Mouse (Mus musculus) liver, adult 2 months (tissue): Measurements from ENCODE around the gene Vill. TPM values are rescaled to one million over a fixed set of nuclear protein-coding genes. Genes with fewer than 3 reads are reported as not detected.

Experiments used
- DNase-seq: peaks from one replicate; pipeline ENCODE4 v3.0.0-alpha.2; 2011; ENCODE audit warnings: low read depth, low spot score; ENCODE audit errors: extremely low read depth
- H3K27ac ChIP-seq: fragments of 200-500 bp; replicated peaks from 2 replicates; pipeline ENCODE4 v1.5.1; 2012; ENCODE audit warnings: low read depth, mild to moderate bottlenecking, control low read depth, inconsistent platforms, low read length; ENCODE audit not compliant: insufficient read depth
- H3K27me3 ChIP-seq: fragments of 200-500 bp; 2 replicates; pipeline ENCODE4 v1.6.1; 2012; ENCODE audit warnings: mild to moderate bottlenecking, moderate library complexity, low read length, inconsistent platforms; ENCODE audit not compliant: control insufficient read depth, insufficient read depth
- H3K36me3 ChIP-seq: fragments of 200-500 bp; 2 replicates; pipeline ENCODE4 v1.6.1; 2012; ENCODE audit warnings: low read length, inconsistent platforms; ENCODE audit not compliant: control insufficient read depth, insufficient read depth
- H3K4me1 ChIP-seq: fragments of 200-500 bp; 2 replicates; pipeline ENCODE4 v1.6.1; 2011; ENCODE audit warnings: low read length; ENCODE audit not compliant: control insufficient read depth, insufficient read depth
- H3K4me3 ChIP-seq: fragments of 200-500 bp; 2 replicates; pipeline ENCODE4 v1.5.1; 2011; ENCODE audit warnings: low read depth, mild to moderate bottlenecking, control low read depth, low read length, moderate library complexity; ENCODE audit not compliant: insufficient read depth
- H3K79me2 ChIP-seq: fragments of 200-500 bp; 2 replicates; pipeline ENCODE4 v1.6.1; 2012; ENCODE audit warnings: inconsistent platforms, mild to moderate bottlenecking, low read length, moderate library complexity; ENCODE audit not compliant: control insufficient read depth, insufficient read depth
- H3K9ac ChIP-seq: fragments of 200-500 bp; 2 replicates; pipeline ENCODE4 v1.6.1; 2012; ENCODE audit warnings: low read depth, mild to moderate bottlenecking, control low read depth, inconsistent platforms, low read length
- CTCF ChIP-seq: fragments of 200-500 bp; IDR thresholded peaks from 2 replicates; pipeline ENCODE4 v1.5.1; 2011; ENCODE audit warnings: low read depth, low read length, control low read depth
- POLR2A ChIP-seq: fragments of 200-500 bp; IDR thresholded peaks from 2 replicates; pipeline ENCODE4 v1.6.1; 2011; ENCODE audit warnings: low read length, control low read depth; ENCODE audit not compliant: insufficient read depth; ENCODE audit errors: extremely low read depth
- WGBS: fragments of 180-500 bp; shearing (Covaris S2); methylation state at CpG from one replicate; pipeline ENCODE4 v1.1.7; 2018; 5-methylcytosine and 5-hydroxymethylcytosine counted together
- polyA plus RNA-seq: library from polyadenylated mRNA; depleted of rRNA; stranded (reverse); fragments of >200 nt; gene quantifications from 2 replicates; pipeline ENCODE4 v1.2.3, GENCODE M21; 2012; rRNA removed
- total RNA-seq: library from RNA; depleted of rRNA; stranded (reverse); fragments of >200 nt; gene quantifications from 2 replicates; pipeline ENCODE4 v1.2.3, GENCODE M21; 2014; rRNA removed

Vill gene
- total and polyA plus RNA-seq, 2 experiments = 1.2 to 2.3 TPM

DNA sequence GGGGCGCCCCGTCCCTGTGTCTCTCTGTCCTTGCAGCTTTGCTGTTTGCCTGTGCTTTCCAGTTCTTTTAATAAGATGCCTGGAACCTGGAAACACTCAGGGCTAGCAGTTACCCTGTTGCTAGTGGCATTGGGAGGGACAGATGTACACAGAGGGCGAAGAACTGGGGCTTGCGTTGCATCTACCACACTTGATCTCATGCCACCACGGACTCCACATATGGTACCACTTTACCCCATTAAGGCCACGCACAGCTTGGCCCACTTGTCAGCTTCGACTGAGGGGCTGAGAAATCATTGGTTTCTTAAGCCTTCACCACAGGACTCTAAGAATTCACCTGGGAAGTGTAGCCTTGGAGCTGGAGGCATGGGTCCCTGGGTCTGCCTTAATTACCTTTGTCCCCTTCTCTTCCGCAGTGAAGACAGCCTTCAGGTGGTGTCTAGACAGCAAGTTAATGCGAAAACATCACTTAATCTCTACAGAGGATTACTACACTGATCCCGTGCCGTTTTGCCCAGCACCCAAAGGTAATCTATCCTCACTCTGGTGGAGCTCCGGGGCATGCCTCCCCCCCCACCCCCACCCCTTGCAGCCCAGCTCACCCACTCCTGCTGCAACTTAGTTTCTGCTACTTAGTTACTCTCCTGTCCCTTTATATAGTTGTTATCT is 57.2 kb downstream of the Vill start:
- H3K9ac ChIP-seq = no peak overlapping the region
- DNase-seq = no peak
- no peaks in the 10 kb centered on the region for H3K79me2 ChIP-seq
- 76% methylated on average over 12 of the region's 12 CpGs for WGBS
- no peaks in the 10 kb centered on the region for H3K4me1 ChIP-seq
- H3K27me3 ChIP-seq = no peaks in the 10 kb centered on the region
- no peak overlapping the region for H3K27ac ChIP-seq
- no peaks in the 10 kb centered on the region for H3K36me3 ChIP-seq
- TF ChIP-seq POLR2A = no peak
- TF ChIP-seq CTCF = no peak
- H3K4me3 ChIP-seq = no peak overlapping the region

DNA sequence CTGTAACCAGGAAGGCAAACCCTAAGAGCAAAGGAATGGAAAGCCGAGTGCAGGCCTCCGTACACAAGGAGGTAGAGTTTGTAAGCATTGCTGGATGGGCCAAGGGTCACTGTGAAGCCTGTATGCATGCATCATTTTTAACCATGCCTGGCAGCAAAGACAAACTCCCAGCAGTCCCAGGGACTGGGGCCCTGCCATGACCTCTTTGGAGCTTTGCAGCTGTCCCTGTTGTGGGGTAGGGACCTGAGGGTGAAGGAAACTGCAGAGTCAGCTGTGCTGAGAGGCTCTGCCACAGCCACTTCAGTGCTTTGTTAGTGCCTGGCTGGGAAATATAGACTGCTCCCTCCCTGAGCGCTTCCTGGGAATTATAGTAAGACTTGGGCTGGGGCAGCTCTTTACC is 58.1 kb downstream of the Vill start:
- no peaks in the 10 kb centered on the region for H3K36me3 ChIP-seq
- no peak overlapping the region for H3K4me3 ChIP-seq
- no peaks in the 10 kb centered on the region for H3K4me1 ChIP-seq
- no peak overlapping the region for H3K27ac ChIP-seq
- no peak for DNase-seq
- H3K79me2 ChIP-seq = no peaks in the 10 kb centered on the region
- no peak for TF ChIP-seq CTCF
- no peak for TF ChIP-seq POLR2A
- H3K27me3 ChIP-seq = no peaks in the 10 kb centered on the region
- no peak overlapping the region for H3K9ac ChIP-seq
- WGBS = 50% methylated on average over 3 of the region's 3 CpGs

GRCm38 (mm10) chr9:119114911-119115310 is 62.3 kb downstream of the Vill start:
- Histone ChIP-seq H3K79me2 (no peaks in the 10 kb centered on the region), H3K36me3 (no peaks in the 10 kb centered on the region), H3K4me1 (no peaks in the 10 kb centered on the region), H3K9ac (no peak overlapping the region), H3K27me3 (no peaks in the 10 kb centered on the region), H3K27ac (no peak overlapping the region), H3K4me3 (no peak overlapping the region)
- TF ChIP-seq CTCF (no peak), POLR2A (no peak)
- DNase-seq = no peak
- 88% methylated on average over 17 of the region's 17 CpGs for WGBS

- H3K4me1 ChIP-seq = no peaks in the 10 kb centered on the region
- WGBS = 88% methylated on average over 19 of the region's 19 CpGs
- no peaks in the 10 kb centered on the region for H3K27me3 ChIP-seq
- no peak for DNase-seq
- no peak overlapping the region for H3K27ac ChIP-seq
- no peaks in the 10 kb centered on the region for H3K79me2 ChIP-seq
- no peak overlapping the region for H3K4me3 ChIP-seq
- no peak overlapping the region for H3K9ac ChIP-seq
- TF ChIP-seq CTCF (no peak), POLR2A (no peak)
- no peaks in the 10 kb centered on the region for H3K36me3 ChIP-seq
Measured at GRCm38 (mm10) chr9:119119409-119120167, 67.0 kb downstream of the Vill start.

DNA sequence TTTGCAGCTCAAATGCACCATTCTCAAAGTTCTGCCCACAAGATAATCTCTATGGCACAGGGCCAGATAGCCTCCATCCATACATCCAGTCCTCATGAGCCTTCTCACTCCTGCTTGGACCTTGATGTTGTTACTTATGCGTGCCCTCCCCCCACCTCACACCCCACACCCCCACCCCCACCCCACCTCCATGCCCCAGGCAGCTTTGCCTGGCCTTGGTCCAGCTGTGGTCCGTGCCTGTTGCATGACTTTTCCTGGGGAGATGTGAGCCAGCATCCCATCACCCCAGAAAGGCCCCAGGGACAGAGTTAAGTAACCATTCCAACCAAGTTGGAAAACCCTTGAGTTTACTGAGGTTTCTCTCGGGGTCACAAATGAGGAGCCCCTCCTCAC is 67.6 kb downstream of the Vill start:
- H3K27ac ChIP-seq = no peak overlapping the region
- 93% methylated on average over 3 of the region's 3 CpGs for WGBS

More for the DNA sequence above, 67.6 kb downstream of the Vill start:
- no peak overlapping the region for H3K9ac ChIP-seq
- H3K27me3 ChIP-seq = no peaks in the 10 kb centered on the region
- no peak overlapping the region for H3K4me3 ChIP-seq
- no peaks in the 10 kb centered on the region for H3K79me2 ChIP-seq
- no peaks in the 10 kb centered on the region for H3K4me1 ChIP-seq
- no peak for DNase-seq
- TF ChIP-seq CTCF = no peak
- TF ChIP-seq POLR2A = no peak
- H3K36me3 ChIP-seq = no peaks in the 10 kb centered on the region

Other genes with a start within 250 kb of the Vill start
- gene Ctdspl, start 126.3 kb upstream of the Vill start, total RNA-seq = 2.5 and 4.0 TPM in 2 replicates
- 2.8 and 3.5 TPM in 2 replicates for gene Ctdspl, start 126.3 kb upstream of the Vill start, polyA plus RNA-seq
- 0.37 and 0.40 TPM in 2 replicates for gene Plcd1, start 40.7 kb downstream of the Vill start, total RNA-seq
- 0.45 and 0.93 TPM in 2 replicates for gene Plcd1, start 40.7 kb downstream of the Vill start, polyA plus RNA-seq
- gene Dlec1, start 49.7 kb downstream of the Vill start, total RNA-seq = 0.27 and 0.74 TPM in 2 replicates
- gene Dlec1, start 49.7 kb downstream of the Vill start, polyA plus RNA-seq = 0.31 and 0.32 TPM in 2 replicates
- gene Acaa1b, start 104.3 kb downstream of the Vill start, total RNA-seq = 755 and 780 TPM in 2 replicates
- gene Acaa1b, start 104.3 kb downstream of the Vill start, polyA plus RNA-seq = 1,396 and 1,582 TPM in 2 replicates
- gene Gm47289, start 106.4 kb downstream of the Vill start, total RNA-seq = 0.07 TPM in 1 of 2 replicates, not detected in the other
- not detected in 2 replicates for gene Gm47289, start 106.4 kb downstream of the Vill start, polyA plus RNA-seq
- 0.07 TPM in 1 of 2 replicates, not detected in the other for gene Slc22a13, start 156.3 kb downstream of the Vill start, total RNA-seq
- 0.06 TPM in 1 of 2 replicates, not detected in the other for gene Slc22a13, start 156.3 kb downstream of the Vill start, polyA plus RNA-seq